Mouse (Mus musculus) embryo, embryonic 9.5 days (tissue): ENCODE data around the gene Olfr76.
"Not testable (repeated sequence)": the region's sequence is repeated elsewhere in the genome, so short reads cannot be mapped to it uniquely, and the experiment has no call there.

ENCODE experiments used
- DNase-seq: peaks from one replicate; pipeline ENCODE4 v3.0.0-alpha.2; 2017; ENCODE audit errors: extremely low spot score

Gene Olfr76

GRCm38 (mm10) chr19:12123103-12123502 is at the start of gene Olfr76:
Gene Olfr76 (minus strand): TSS chr19:12123203.
- no peak for DNase-seq

GRCm38 (mm10) chr19:12170062-12170599 is 47.1 kb upstream of the Olfr76 start, which contains the start of gene Olfr1555-ps1:
Gene Olfr1555-ps1 (minus strand): TSS chr19:12170112.
- DNase-seq: not testable (repeated sequence)

- no peak for DNase-seq
Measured at GRCm38 (mm10) chr19:12145452-12145851, 22.4 kb upstream of the Olfr76 start.

- DNase-seq: no peak
Measured at GRCm38 (mm10) chr19:12143356-12143755, 20.4 kb upstream of the Olfr76 start.

GRCm38 (mm10) chr19:12134289-12134688 is 11.3 kb upstream of the Olfr76 start:
- DNase-seq: peak; percentile 10

GRCm38 (mm10) chr19:12116464-12116863 is 6.5 kb downstream of the Olfr76 start:
- no peak for DNase-seq

- DNase-seq: no peak
Measured at GRCm38 (mm10) chr19:12115797-12116196, 7.2 kb downstream of the Olfr76 start, which contains the start of gene Olfr1428. Gene Olfr1428 (minus strand): TSS chr19:12115897.

- DNase-seq: no peak
Measured at GRCm38 (mm10) chr19:12113807-12114206, 9.2 kb downstream of the Olfr76 start.

- no peak for DNase-seq
Measured at GRCm38 (mm10) chr19:12104541-12104940, 18.5 kb downstream of the Olfr76 start.

- DNase-seq: no peak
Measured at GRCm38 (mm10) chr19:12103234-12103633, 19.8 kb downstream of the Olfr76 start, which contains the start of gene Olfr1427. Gene Olfr1427 (minus strand): TSS chr19:12103334.

GRCm38 (mm10) chr19:12091913-12092312 is 31.1 kb downstream of the Olfr76 start, which contains the start of gene Olfr1426:
Gene Olfr1426 (minus strand): TSS chr19:12092013.
- DNase-seq: no peak

GRCm38 (mm10) chr19:12077631-12078030 is 45.4 kb downstream of the Olfr76 start, which contains the start of gene Olfr1425:
Gene Olfr1425 (minus strand): TSS chr19:12077731.
- not testable (repeated sequence) for DNase-seq

- not testable (repeated sequence) for DNase-seq
Measured at GRCm38 (mm10) chr19:12069546-12069945, 53.5 kb downstream of the Olfr76 start.
